Mouse (Mus musculus) common myeloid progenitor, adult 5-6 weeks (primary cell): ENCODE results near the gene Efs. TPM values are rescaled to one million over a fixed set of nuclear protein-coding genes. Genes with fewer than 3 reads are reported as not detected.
A peak's percentile ranks its signal among the peaks of the same experiment; 100 is the strongest.

ENCODE experiments used
- ATAC-seq: replicated peaks from 2 replicates; pipeline ENCODE4 v1.8.0; 2016; ENCODE audit warnings: low read depth, mild to moderate bottlenecking, moderate TSS enrichment, inconsistent platforms; ENCODE audit not compliant: poor library complexity, severe bottlenecking
- total RNA-seq: library from RNA; stranded (forward); fragments of 200-1000, 187-1606 nt; gene quantifications from 2 replicates; pipeline ENCODE4 v1.2.3, GENCODE M21; 2017

Gene Efs
- total RNA-seq, 1 experiment from 2014 or later: not detected

GRCm38 (mm10) chr14:54926401-54927158, 654 bp upstream of the Efs start:
- no peak for ATAC-seq

GRCm38 (mm10) chr14:54924641-54925348, 1.1 kb downstream of the Efs start:
- no peak for ATAC-seq

DNA sequence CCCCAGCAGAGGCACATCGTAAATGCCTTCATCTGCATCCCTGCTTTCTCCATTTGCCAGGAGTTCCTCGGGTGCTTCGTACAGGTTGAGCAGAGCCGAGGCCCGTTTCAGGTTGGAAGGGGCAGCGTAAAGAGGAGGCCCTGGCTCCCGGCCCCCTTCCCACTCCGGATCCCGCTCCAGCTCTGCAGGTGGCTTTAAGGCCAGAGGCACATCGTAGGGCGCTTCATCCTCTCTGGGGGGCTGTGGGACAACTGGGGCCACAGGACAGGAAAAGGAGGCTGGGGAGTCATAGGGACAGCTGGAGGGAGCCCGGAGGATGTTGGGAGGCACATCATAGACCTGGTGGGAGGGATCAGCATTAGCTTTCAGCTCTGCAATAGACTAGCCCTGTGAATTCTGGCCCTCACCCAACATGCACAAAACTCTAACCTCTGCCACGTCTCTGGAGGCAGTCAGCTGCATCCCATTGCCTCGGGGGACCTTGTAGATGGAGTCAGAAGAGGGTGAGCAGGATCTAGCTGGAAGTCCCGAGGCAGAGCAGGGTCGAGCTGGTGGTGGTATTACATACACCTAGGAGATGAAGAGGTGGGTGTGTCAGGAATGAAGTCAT, 5.7 kb downstream of the Efs start:
- no peak for ATAC-seq

DNA sequence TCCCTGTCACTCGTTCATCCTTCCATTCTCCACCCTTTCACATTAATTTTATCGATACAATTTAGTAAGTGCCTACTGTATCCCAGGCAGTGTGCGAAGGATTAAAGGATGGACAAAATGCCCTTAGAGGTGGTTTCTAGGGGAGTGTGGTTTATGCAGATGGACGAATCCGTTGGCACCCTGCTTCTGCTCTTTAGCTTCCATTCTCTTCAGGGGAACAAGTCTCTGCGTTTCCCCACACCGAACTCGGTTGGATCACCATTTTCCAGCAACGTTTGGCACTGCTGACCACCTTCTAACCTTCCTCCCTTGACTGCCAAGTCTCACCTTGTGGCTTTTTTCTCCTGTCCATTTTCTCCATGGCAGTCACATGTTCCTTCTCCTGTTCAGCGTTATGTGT, 12.6 kb downstream of the Efs start:
- no peak for ATAC-seq

GRCm38 (mm10) chr14:54912886-54913285, 13.0 kb downstream of the Efs start, which contains the start of gene Slc22a17:
Slc22a17 (minus strand) TSS chr14:54913132.
- ATAC-seq: peak; percentile 76

DNA sequence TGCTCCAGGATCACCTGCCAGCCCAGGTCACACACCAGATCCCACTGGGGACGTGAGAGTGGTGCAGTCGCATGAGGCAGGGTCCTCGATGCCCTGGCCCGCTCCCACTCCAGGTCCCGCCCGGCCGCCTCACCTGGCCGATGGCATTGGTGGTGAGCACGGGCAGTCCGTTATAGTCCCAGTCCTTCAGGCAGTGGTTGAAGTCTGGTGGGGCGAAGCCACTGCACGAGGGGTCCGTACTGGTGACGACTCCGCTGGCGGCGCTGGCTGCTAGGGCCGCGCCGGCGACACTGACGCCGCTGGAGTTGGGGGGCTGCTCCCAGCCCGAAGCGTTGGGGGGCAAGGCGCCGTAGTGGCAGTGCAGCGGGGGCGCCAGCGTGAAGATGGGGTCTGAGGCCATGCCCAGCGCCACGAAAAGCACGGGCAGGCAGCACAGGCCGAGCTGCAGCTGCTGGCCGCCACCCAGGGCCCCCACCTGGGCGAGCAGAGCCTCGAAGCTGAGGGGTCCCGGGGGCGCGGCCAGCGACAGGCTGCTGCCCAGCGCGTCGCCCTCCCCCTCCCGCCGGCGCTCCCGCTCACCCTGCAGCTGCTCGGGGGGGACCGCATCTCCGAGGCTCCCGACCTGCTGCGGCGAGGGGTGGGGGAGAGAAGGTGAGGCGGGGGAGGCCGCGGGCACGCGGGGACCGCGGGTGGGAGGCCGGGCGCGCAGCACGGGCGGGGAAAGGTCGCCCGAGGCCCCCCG, 13.6 kb downstream of the Efs start:
- ATAC-seq: no peak

DNA sequence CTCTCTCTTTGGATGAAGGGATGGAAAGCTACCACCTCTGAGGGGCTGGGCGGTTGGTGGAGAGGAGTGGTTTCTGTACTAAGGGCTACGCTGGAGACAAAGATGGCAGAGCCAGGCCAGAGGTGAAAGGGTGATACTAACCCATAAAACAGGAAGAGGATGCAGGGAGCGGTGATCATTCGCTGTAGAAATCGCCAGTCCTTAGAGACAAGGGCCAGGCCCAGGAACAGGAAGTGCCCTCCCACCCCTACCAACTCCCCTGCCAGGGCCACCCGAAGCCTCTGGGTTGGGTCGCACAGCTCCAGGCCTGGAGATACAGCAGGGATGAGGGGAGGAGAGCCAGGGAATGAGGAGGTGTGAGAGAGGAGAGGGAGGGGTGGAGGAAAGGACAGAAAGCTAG, 17.2 kb downstream of the Efs start:
- no peak for ATAC-seq

- ATAC-seq: no peak
Measured at GRCm38 (mm10) chr14:54903641-54904040, 22.3 kb downstream of the Efs start.

- peak; percentile 84 for ATAC-seq
Measured at GRCm38 (mm10) chr14:54900383-54900782, 25.5 kb downstream of the Efs start.

- no peak for ATAC-seq
Measured at GRCm38 (mm10) chr14:54897445-54897844, 28.5 kb downstream of the Efs start.

- ATAC-seq: no peak
Measured at GRCm38 (mm10) chr14:54894296-54895151, 31.4 kb downstream of the Efs start.

- peak; percentile 98 for ATAC-seq
Measured at GRCm38 (mm10) chr14:54893651-54894181, 32.2 kb downstream of the Efs start.

DNA sequence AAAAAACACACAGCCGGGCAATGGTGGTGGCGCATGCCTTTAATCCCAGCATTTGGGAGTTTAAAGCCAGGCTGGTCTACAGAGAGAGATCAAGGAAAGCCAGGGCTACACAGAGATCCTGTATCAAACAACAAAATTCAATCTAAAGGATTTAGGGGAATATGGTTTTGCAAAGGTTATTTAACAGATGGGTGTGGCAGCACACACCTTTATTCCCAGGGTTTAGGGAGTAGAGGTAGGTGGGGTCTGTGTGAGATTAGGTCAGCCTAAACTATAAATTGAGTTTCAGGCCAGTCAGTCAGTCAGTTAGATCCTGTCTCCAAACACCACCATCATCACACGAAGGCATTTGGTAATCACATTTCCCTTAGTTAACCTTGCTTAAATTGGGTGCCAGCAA, 33.7 kb downstream of the Efs start, which contains the start of gene Pabpn1:
TSS of gene Pabpn1 (plus strand) at position 301 of the 400 bp plus-strand sequence.
- no peak for ATAC-seq

- ATAC-seq: no peak
Measured at GRCm38 (mm10) chr14:54885309-54885708, 40.6 kb downstream of the Efs start.

DNA sequence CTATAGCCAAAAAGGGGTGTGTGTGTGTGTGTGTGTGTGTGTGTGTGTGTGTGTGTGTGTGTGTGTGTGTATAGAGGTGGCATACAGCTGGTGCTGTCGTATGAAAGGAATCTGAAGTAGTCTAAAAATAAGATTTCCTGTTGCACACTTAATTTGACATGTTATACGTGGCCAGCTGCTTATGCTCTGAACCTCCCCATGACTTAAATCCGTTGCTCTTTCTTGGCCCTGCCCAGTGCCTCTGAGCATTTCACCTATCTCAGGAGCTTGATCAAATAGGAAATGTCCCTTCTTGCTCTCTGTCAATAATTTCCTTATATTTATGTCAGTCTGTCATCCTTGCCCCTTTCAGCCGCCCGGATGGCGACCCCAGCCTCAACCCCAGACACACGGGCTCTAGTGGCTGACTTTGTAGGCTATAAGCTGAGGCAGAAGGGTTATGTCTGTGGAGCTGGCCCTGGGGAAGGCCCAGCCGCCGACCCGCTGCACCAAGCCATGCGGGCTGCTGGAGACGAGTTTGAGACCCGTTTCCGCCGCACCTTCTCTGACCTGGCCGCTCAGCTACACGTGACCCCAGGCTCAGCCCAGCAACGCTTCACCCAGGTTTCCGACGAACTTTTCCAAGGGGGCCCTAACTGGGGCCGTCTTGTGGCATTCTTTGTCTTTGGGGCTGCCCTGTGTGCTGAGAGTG, 41.8 kb downstream of the Efs start:
- ATAC-seq: no peak

GRCm38 (mm10) chr14:54883154-54884021, 42.5 kb downstream of the Efs start, which contains the start of the genes Bcl2l2 and Gm20521:
Bcl2l2 (plus strand) TSS chr14:54883377.
Gm20521 (plus strand) TSS chr14:54883441.
- peak; percentile 97 for ATAC-seq

DNA sequence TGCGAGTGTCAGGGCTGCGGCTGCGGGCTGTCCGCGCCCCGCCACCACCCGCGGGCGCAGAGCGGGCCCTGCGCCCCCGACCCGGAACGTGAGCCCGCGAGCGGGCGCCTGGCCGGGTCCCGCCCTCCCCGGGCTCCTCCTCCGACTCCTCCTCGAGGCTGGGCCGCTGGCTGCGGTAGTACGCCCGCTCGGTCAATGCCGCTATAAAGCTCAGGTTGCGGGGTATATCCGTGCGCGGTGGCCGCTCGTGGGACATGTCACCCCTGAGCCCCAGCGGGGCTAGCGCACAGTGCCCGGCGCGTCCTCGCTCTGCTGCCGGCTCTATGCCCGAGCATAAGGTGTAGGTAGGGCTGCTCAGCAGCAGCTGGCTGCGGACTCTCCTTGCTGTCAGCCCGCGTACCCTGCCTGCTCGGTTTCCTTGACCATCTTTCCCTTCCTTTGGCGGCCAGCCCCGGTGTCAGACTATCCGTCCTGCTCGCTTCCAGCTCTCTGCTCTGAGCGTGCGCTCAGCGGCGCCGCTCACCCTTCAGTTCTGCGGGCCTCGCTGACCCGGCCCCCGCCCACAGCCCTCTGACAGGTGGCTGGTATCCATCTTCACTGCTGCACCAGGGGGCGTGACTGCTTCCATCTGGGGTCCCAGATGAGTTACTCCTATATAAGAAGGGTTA, 48.7 kb downstream of the Efs start, which contains the start of gene Ppp1r3e:
TSS of gene Ppp1r3e (minus strand) at position 503 of the 668 bp plus-strand sequence.
- peak; percentile 75 for ATAC-seq
